Mouse (Mus musculus) ES-E14 (cell line): ENCODE measurements around the gene Dnajb1. TPM values are rescaled to one million over a fixed set of nuclear protein-coding genes. Genes with fewer than 3 reads are reported as not detected.

Source experiments
- DNase-seq: peaks from one replicate; pipeline ENCODE4 v3.0.0-alpha.2; 2013; ENCODE audit warnings: low read depth, low spot score
- H3K27ac ChIP-seq: 2 replicates; pipeline ENCODE4 v1.5.1; 2012; ENCODE audit warnings: low read depth, mild to moderate bottlenecking, low read length, moderate library complexity, mixed read lengths; ENCODE audit not compliant: poor library complexity, insufficient read depth, severe bottlenecking
- H3K36me3 ChIP-seq: 2 replicates; pipeline ENCODE4 v1.6.1; 2012; ENCODE audit warnings: mild to moderate bottlenecking, low read length, moderate library complexity, mixed read lengths; ENCODE audit not compliant: control insufficient read depth, poor library complexity, insufficient read depth, severe bottlenecking
- H3K4me1 ChIP-seq, 2 experiments: fragments of 150-350 bp in 1 of 2; sonication (generic) in 1 of 2; 2 replicates each; pipeline ENCODE4 v1.6.1; 2012; ENCODE audit warnings: low read length in 2 of 2, mild to moderate bottlenecking in 1 of 2, mixed read lengths in 1 of 2; ENCODE audit not compliant: control insufficient read depth in 2 of 2, insufficient read depth in 2 of 2, poor library complexity in 1 of 2
- H3K4me3 ChIP-seq, 2 experiments: fragments of 150-350 bp in 1 of 2; sonication (generic) in 1 of 2; 2 replicates each; pipeline ENCODE4 v1.5.1; 2012; ENCODE audit warnings: low read length in 2 of 2, low read depth in 1 of 2, mild to moderate bottlenecking in 1 of 2, mixed read lengths in 1 of 2; ENCODE audit not compliant: insufficient read depth in 1 of 2, poor library complexity in 1 of 2, severe bottlenecking in 1 of 2
- H3K9ac ChIP-seq: 2 replicates; pipeline ENCODE4 v1.6.1; 2012; ENCODE audit warnings: low read depth, mild to moderate bottlenecking, low read length, mixed read lengths; ENCODE audit not compliant: poor library complexity, insufficient read depth, severe bottlenecking
- H3K9me3 ChIP-seq: fragments of 150-350 bp; sonication (generic); 2 replicates; pipeline ENCODE4 v1.6.1; 2012; ENCODE audit warnings: low read depth, mild to moderate bottlenecking, low read length; ENCODE audit not compliant: control insufficient read depth, insufficient read depth
- CHD2 ChIP-seq: IDR thresholded peaks from 2 replicates; pipeline ENCODE4 v1.6.1; 2014; ENCODE audit warnings: mild to moderate bottlenecking, low read depth, low read length, inconsistent platforms
- HCFC1 ChIP-seq: IDR thresholded peaks from 2 replicates; pipeline ENCODE4 v1.6.1; 2012; ENCODE audit warnings: low read length, inconsistent platforms, borderline replicate concordance; ENCODE audit not compliant: insufficient read depth
- MAFK ChIP-seq: IDR thresholded peaks from 2 replicates; pipeline ENCODE4 v1.6.1; 2014; ENCODE audit warnings: mild to moderate bottlenecking, low read depth, low read length, inconsistent platforms; ENCODE audit not compliant: insufficient read depth
- ZC3H11A ChIP-seq: IDR thresholded peaks from 2 replicates; pipeline ENCODE4 v1.6.1; 2012; ENCODE audit warnings: low read depth, mild to moderate bottlenecking, inconsistent platforms, low read length, borderline replicate concordance
- ZNF384 ChIP-seq: IDR thresholded peaks from 2 replicates; pipeline ENCODE4 v1.6.1; 2012; ENCODE audit warnings: low read depth, low read length, inconsistent platforms
- in situ Hi-C, 2 experiments: fragments of 600-800 bp; cut with MboI; formaldehyde crosslinking; loops; one replicate each; pipeline ENCODE4 v1.15.1; 2025; ENCODE audit warnings: low sequenced_read_pairs in 2 of 2, inconsistent platforms in 1 of 2; ENCODE audit not compliant: unreplicated experiment in 2 of 2
- total RNA-seq: library from RNA; depleted of rRNA; stranded (reverse); fragments of 300-350 nt; gene quantifications from 2 replicates; pipeline ENCODE4 v1.2.3, GENCODE M21; 2012

The Dnajb1 gene
- total RNA-seq, 1 experiment = 30.1 TPM

- DNase-seq = no peak
- no peak overlapping the region for H3K27ac ChIP-seq
- H3K4me3 ChIP-seq = no peak overlapping the region
- H3K9ac ChIP-seq = no peak overlapping the region
- no peaks in the 10 kb centered on the region for H3K9me3 ChIP-seq
- in situ Hi-C loops = no loop called here
- H3K36me3 ChIP-seq = peaks cover 14% of the 10 kb centered on the region; the same call in 1 of the 2 replicates
- TF ChIP-seq HCFC1 (no peak), ZNF384 (no peak), CHD2 (no peak), MAFK (no peak)
- H3K4me1 ChIP-seq = peaks cover 0 to 11% of the 10 kb centered on the region in 2 experiments; a peak in 2 of 4 replicates
Measured at GRCm38 (mm10) chr8:83585333-83585732, 22.7 kb upstream of the Dnajb1 start.

DNA sequence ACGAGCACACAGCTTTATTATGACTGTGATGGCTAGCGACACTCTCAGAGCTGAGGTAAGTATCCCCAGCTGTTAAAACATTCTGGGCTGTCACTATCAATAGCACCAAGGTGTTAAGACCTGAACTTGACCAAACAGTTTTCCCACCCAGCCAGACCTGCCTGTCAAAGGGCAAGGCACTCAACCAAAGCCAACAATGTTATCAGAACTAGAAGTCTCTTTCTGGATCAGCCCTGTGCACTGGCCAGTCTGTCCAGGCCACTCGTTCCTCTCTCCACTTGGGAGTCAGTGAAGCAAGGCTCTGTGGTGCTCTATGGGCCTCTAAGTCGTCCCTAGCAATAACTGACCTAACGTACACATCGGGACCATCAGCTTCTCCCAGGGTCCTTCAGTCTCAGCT lies 20.3 kb upstream of the Dnajb1 start:
- Histone ChIP-seq H3K9ac (no peak overlapping the region), H3K4me3 (no peak overlapping the region), H3K36me3 (peaks cover 17% of the 10 kb centered on the region; the same call in 1 of the 2 replicates), H3K27ac (no peak overlapping the region), H3K4me1 (peaks cover 2 to 12% of the 10 kb centered on the region in 2 experiments; a peak in 3 of 4 replicates), H3K9me3 (no peaks in the 10 kb centered on the region)
- no peak for TF ChIP-seq HCFC1
- TF ChIP-seq ZNF384 = no peak
- TF ChIP-seq ZC3H11A = no peak
- no peak for TF ChIP-seq MAFK
- no peak for TF ChIP-seq CHD2
- in situ Hi-C loops = no loop called here
- no peak for DNase-seq

- H3K9ac ChIP-seq = no peak overlapping the region
- no peak for TF ChIP-seq ZNF384
- no peak for TF ChIP-seq HCFC1
- TF ChIP-seq CHD2 = no peak
- no peak for TF ChIP-seq ZC3H11A
- no peak for TF ChIP-seq MAFK
- H3K4me3 ChIP-seq = no peak overlapping the region
- H3K4me1 ChIP-seq = peaks cover 2 to 10% of the 10 kb centered on the region in 2 experiments; a peak in 3 of 4 replicates
- H3K36me3 ChIP-seq = peaks cover 15% of the 10 kb centered on the region; the same call in 1 of the 2 replicates
- H3K9me3 ChIP-seq = no peaks in the 10 kb centered on the region
- no peak for DNase-seq
- H3K27ac ChIP-seq = no peak overlapping the region
- in situ Hi-C loops = no loop called here
Measured at GRCm38 (mm10) chr8:83588886-83589285, 19.1 kb upstream of the Dnajb1 start.

DNA sequence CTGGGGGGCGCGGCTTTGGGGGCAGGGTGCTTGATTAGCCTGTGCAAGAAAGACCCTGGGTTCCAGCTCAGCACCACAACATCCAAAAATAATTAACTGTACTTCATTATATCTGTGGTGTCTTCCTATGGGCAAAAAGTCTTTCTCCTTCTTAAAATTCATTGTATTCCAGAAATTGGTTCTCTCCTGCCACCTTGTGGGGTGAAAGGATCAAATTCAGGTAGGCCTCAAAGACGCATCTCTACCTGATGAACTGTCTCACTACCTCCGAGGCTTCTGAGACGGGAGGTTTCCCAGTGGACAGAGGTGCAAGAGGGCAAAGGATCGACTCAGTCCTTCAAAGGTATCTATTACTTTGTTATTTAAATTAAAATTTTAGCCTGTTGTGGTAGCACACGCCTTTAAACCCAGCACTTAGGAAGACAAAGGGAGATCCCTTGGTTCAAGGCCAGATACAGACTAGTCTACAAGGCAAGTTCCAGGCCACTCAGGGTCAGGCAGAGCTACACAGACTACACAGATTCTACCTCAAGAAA lies 17.4 kb upstream of the Dnajb1 start:
- Histone ChIP-seq H3K4me3 (no peak overlapping the region), H3K27ac (no peak overlapping the region), H3K36me3 (peaks cover 11% of the 10 kb centered on the region; the same call in 1 of the 2 replicates), H3K9ac (no peak overlapping the region), H3K9me3 (no peaks in the 10 kb centered on the region), H3K4me1 (peaks cover 2 to 8% of the 10 kb centered on the region in 2 experiments; a peak in 3 of 4 replicates)
- TF ChIP-seq ZNF384 (no peak), MAFK (no peak), ZC3H11A (no peak), HCFC1 (no peak), CHD2 (no peak)
- no peak for DNase-seq
- in situ Hi-C loops = no loop called here
